Mouse (Mus musculus) spleen, postnatal 10 days (tissue): ENCODE results near the gene Cdca8.

Experiments used
- DNase-seq, 2 experiments: peaks; one replicate each; pipeline ENCODE4 v3.0.0; 2021 to 2022; ENCODE audit warnings: low spot score in 2 of 2

Gene Cdca8

DNA sequence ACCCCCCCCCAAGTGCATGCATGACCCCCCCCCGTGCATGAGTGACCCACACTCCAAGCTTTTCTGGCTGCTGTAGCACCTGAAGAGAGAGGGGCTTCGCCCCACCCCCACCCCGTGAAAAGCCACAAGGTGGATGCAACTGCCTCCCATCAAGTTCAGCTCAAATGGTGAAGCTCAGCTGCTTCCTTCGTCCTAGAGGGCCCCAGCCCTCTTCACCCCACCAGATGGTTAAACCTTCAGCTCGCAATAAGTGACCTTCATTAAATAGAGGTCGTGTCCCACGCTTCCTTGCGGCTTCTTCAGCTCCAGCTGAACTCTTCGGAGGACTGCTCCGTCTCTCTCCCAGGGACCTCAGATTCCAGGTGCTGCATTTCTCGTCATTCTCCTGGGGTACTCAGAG lies 58.5 kb downstream of the Cdca8 start, which contains the start of gene Epha10:
Gene Epha10 (plus strand): TSS at position 301 of the 400 bp plus-strand sequence.
- DNase-seq = no peak

DNA sequence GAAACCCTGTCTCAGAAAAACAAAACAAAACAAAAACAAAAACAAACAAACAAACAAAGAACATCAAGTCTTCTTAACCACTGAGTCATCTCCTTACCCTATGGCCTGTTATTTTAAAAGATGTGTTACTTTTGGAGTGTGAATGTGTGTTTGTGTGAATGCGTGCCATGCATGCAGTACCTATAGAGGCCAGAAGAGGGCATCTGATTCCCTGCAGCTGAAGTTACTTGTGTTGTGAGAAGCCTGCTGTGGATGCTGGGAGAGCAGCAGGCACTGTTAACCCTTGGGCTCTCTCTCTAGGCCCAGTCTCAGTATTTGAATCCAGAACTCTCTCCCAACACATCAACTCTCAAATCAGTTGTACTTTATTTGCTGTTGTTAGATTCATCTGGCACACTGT lies 66.4 kb downstream of the Cdca8 start:
- DNase-seq = no peak
